Mouse (Mus musculus) stomach, postnatal 0 days (tissue): ENCODE results near the gene Kcnj6.

Experiments
- CTCF ChIP-seq: IDR thresholded peaks from 2 replicates; pipeline ENCODE4 v1.5.1; 2016; ENCODE audit warnings: antibody characterized with exemption, low read depth, mild to moderate bottlenecking, moderate library complexity
- EP300 ChIP-seq: optimal IDR thresholded peaks from 2 replicates; pipeline ENCODE3; 2016; ENCODE audit warnings: antibody characterized with exemption

- no peak for TF ChIP-seq CTCF
- no peak for TF ChIP-seq EP300
Measured at GRCm38 (mm10) chr16:94759761-94760160, 237.7 kb downstream of the Kcnj6 start.
